Mouse (Mus musculus) olfactory bulb, adult 2 months (tissue): Measurements from ENCODE around the gene Mpp4.

Experiments used
- CTCF ChIP-seq: fragments of 200-500 bp; IDR thresholded peaks from 2 replicates; pipeline ENCODE4 v1.5.1; 2012; ENCODE audit warnings: low read depth, mild to moderate bottlenecking, low read length, moderate library complexity; ENCODE audit not compliant: insufficient read depth
- POLR2A ChIP-seq: fragments of 200-500 bp; IDR thresholded peaks from 2 replicates; pipeline ENCODE4 v1.6.1; 2012; ENCODE audit warnings: mild to moderate bottlenecking, low read depth, low read length, moderate library complexity; ENCODE audit not compliant: insufficient read depth

DNA sequence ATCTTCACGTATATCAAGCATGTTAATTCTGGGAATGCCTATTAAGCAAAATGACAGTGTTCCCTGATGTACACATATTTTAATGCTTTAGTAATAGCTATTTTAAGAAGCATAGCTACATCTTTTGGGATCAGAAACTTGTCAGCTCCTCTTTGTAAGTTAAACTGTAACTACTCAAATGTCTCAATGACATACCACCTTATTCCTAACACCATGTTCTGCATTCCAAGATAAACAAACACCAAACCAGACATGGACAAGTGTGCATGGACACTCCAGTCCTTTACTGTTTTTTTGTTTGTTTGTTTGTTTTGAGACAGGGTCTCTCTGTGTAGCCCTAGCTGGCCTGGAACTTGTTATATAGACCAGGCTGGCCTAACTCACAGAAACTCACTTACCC lies 45.1 kb upstream of the Mpp4 start:
- TF ChIP-seq CTCF (no peak), POLR2A (no peak)
